40 mouse cellular contexts compared by ENCODE assay signal in the genomic region with DNA sequence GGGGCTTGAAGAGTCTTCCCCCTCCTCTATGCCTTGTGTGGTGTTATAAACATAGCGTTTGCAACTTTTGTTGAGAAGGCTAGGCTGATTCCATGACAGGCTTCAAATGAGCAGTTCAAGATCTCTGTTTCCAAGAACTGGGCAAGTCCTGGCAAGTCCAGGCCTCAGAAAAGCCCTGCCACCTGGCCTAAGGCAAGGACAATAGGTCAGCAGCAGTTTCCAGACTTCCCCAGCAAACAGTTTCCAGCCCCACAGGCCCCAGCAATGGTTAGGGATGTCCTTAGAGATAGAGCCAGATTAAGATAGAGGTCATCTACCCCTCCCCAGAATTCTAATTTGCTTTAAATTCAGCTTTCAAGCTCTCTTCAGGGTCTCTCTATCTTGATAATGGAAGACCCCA. TPM values are rescaled to one million over a fixed set of nuclear protein-coding genes. Genes with fewer than 3 reads are reported as not detected.
"Had no signal": no experiment of that assay in that cellular context is flagged by ENCODE, and none has a peak within 500 bp of the region (broad histone marks: within the 10 kb centered on the region; RNA-seq: fewer than 3 reads in every experiment).

No protein-coding gene starts in this region.

- H3K4me2 ChIP-seq: heart, embryonic 12.5 days; heart, embryonic 15.5 days; hindbrain, embryonic 13.5 days; hindbrain, embryonic 15.5 days; kidney, embryonic 15.5 days; limb, embryonic 13.5 days; limb, embryonic 15.5 days had no signal

- DNase-seq: gastrocnemius, postnatal 14 days; gastrocnemius, postnatal 36 days; heart, postnatal 36 days; kidney, adult 11 months; kidney, adult 2 months; kidney, adult 9 months; kidney, postnatal 14 days; kidney, postnatal 36 days; layer of hippocampus, adult 9-11 months; layer of hippocampus, postnatal 36 days; left cerebral cortex, postnatal 4 days had no signal

- H3K9me3 ChIP-seq: heart, embryonic 10.5 days; heart, embryonic 12.5 days; heart, embryonic 15.5 days; hindbrain, embryonic 13.5 days; hindbrain, embryonic 15.5 days; kidney, embryonic 15.5 days; limb, embryonic 13.5 days; limb, embryonic 15.5 days; liver, embryonic 12.5 days had no signal

- H3K4me1 ChIP-seq: hindbrain, embryonic 13.5 days; hindbrain, embryonic 15.5 days; kidney, embryonic 15.5 days; limb, embryonic 13.5 days; limb, embryonic 15.5 days had no signal

- H3K27ac ChIP-seq: hindbrain, embryonic 13.5 days; hindbrain, embryonic 15.5 days; hindbrain, postnatal 0 days; kidney, embryonic 15.5 days; kidney, postnatal 0 days; limb, embryonic 13.5 days; limb, embryonic 15.5 days had no signal

- ATAC-seq: hindbrain, postnatal 0 days; intestine, embryonic 16.5 days had no signal

- H3K27me3 ChIP-seq: heart, embryonic 12.5 days; heart, embryonic 15.5 days; hindbrain, embryonic 13.5 days; hindbrain, embryonic 15.5 days; kidney, embryonic 15.5 days; limb, embryonic 13.5 days; limb, embryonic 15.5 days; liver, embryonic 12.5 days had no signal

- H3K36me3 ChIP-seq: heart, embryonic 10.5 days; heart, embryonic 12.5 days; heart, embryonic 15.5 days; hindbrain, embryonic 13.5 days; hindbrain, embryonic 15.5 days; kidney, embryonic 15.5 days; limb, embryonic 13.5 days; limb, embryonic 15.5 days; liver, embryonic 12.5 days had no signal

- H3K9ac ChIP-seq: heart, embryonic 12.5 days; heart, embryonic 15.5 days; hindbrain, embryonic 13.5 days; hindbrain, embryonic 15.5 days; kidney, embryonic 15.5 days; limb, embryonic 13.5 days; limb, embryonic 15.5 days; liver, embryonic 12.5 days had no signal

- H3K4me3 ChIP-seq: heart, embryonic 10.5 days; heart, embryonic 12.5 days; heart, embryonic 15.5 days; hindbrain, embryonic 13.5 days; hindbrain, embryonic 15.5 days; kidney, embryonic 15.5 days; limb, embryonic 13.5 days; limb, embryonic 15.5 days; liver, embryonic 12.5 days had no signal

RNA-seq across cellular contexts. Expression of a gene that starts 32.5 kb away (rescaled TPM):
- total RNA-seq: gastrocnemius, adult 18-20 months; gastrocnemius, adult 8-10 months; gastrocnemius, postnatal 14 days; gastrocnemius, postnatal 36 days; heart, adult 18-20 months; heart, adult 8-10 months; heart, postnatal 36 days; hematopoietic stem cell, adult 5-6 weeks; hindbrain, postnatal 0 days; layer of hippocampus, adult 18-20 months; layer of hippocampus, adult 8-10 months; layer of hippocampus, postnatal 36 days; left cerebral cortex, adult 18-20 months; left cerebral cortex, adult 8-10 months; left cerebral cortex, postnatal 10 days; left cerebral cortex, postnatal 25 days; left cerebral cortex, postnatal 4 days had no signal
- polyA plus RNA-seq: gonadal fat pad, adult 2 months; heart, embryonic 10.5 days; heart, embryonic 12.5 days; heart, embryonic 15.5 days; heart, postnatal 0 days; hindbrain, embryonic 11.5 days; hindbrain, embryonic 13.5 days; hindbrain, embryonic 15.5 days; hindbrain, postnatal 0 days; intestine, embryonic 14.5 days; intestine, embryonic 16.5 days; kidney, embryonic 15.5 days; kidney, postnatal 0 days; large intestine, adult 2 months; limb, embryonic 11.5 days; limb, embryonic 13.5 days; limb, embryonic 15.5 days; liver, embryonic 12.5 days had no signal
